Mouse (Mus musculus) kidney, adult 10 weeks (tissue): ENCODE results near the gene Ksr1. TPM values are rescaled to one million over a fixed set of nuclear protein-coding genes. Genes with fewer than 3 reads are reported as not detected.

Experiments
- polyA plus RNA-seq: library from polyadenylated mRNA; stranded (reverse); fragments of 350-450 nt; fragmentation: Illumina TruSeq; extraction: RNeasy Lipid Tissue Mini Kit (QIAGEN cat#74804); gene quantifications from one replicate; pipeline ENCODE4 v1.2.3, GENCODE M21; 2014; ENCODE audit warnings: low read depth, low replicate concordance

Gene Ksr1
- polyA plus RNA-seq = 0.49 TPM

DNA sequence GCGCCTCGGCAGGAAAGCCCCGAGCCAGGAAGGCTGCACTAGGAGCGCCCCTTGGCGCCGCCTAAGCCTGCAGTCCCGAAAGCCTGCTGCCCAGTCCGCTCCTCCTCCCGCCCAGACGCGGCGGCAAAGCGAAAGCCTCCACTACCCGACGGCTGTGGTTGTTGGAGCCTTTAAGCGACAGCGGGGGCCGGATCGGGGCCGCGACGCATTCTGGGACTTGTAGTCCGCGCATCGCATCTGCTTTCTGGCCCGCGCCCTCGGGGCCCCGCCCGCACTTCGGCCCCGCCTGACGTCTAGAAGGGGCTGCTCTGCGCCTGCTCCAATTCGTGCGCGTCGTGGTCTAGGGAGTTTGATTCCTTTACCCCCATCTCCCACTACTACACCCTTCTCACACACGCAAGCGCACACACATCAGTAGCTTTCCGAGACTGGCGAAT is at the start of gene Ksr1:
Gene Ksr1 (minus strand): TSS at position 77 of the 437 bp plus-strand sequence.

DNA sequence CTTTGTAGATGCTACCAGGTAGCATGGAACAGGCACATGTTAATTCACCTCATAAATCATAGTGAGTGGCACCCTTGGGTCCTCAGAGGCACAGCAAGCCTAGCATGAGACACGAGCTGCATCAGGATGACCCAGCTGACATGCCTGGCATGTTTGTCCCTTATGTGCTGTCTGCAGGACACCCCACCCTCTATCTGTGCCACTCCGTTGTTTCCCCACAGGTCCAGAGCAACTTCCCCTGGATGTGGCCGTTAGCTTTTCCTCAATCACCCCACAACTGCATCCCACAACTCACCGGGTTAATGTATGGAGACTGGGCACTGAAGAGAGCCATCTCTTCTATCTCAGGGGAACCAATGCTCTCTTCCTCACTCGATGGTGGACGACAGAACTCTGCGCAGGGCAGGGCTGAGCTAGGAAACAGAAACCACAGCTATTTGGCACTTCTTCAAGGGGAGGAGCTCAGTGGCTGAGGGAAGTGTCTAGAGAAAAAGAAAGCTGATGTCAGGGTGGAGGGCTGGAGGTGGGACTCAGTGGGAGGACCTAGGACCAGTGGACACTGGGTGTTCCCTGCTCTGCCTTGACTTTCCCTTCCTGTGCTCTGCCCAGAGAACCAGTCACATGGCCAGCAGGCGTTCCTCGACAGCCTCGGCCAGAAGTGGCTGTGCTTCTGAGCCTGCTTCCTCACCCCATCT is 161.6 kb downstream of the Ksr1 start, which contains the start of gene Lgals9:
Gene Lgals9 (minus strand): TSS at position 464 of the 695 bp plus-strand sequence.

Other genes starting within 250 kb of the Ksr1 start
- gene Nos2, start 225.6 kb downstream of the Ksr1 start, polyA plus RNA-seq = not detected
- gene Lgals9, start 161.5 kb downstream of the Ksr1 start, polyA plus RNA-seq = 6.0 TPM
- 204 TPM for gene Wsb1, start 108.3 kb upstream of the Ksr1 start, polyA plus RNA-seq
- gene Gm9964, start 150.5 kb upstream of the Ksr1 start, polyA plus RNA-seq = not detected
- gene Nf1, start 193.3 kb upstream of the Ksr1 start, polyA plus RNA-seq = 25.4 TPM